Mouse (Mus musculus): ENCODE measurements around the gene Gm28374. TPM values are rescaled to one million over a fixed set of nuclear protein-coding genes. Genes with fewer than 3 reads are reported as not detected.

Gene Gm28374
- polyA plus RNA-seq, 1 experiment: 3.5 TPM

GRCm38 (mm10) chr19:6084478-6085248, 2.6 kb upstream of the Gm28374 start, which contains the start of the genes Zfpl1 and Cdca5:
Gene Zfpl1, minus strand, starts transcription at chr19:6084956.
Gene Cdca5, plus strand, starts transcription at chr19:6084983.
- H3K4me3 ChIP-seq (ENCODE audit: control insufficient read depth, low read depth, low read length): peak within 1 kb of the TSS; percentile 95
- no peaks in the 10 kb centered on the region for H3K27me3 ChIP-seq (ENCODE audit: control insufficient read depth, insufficient read depth, low read length)
- H3K36me3 ChIP-seq (ENCODE audit: control insufficient read depth, insufficient read depth, low read length): peaks cover 2% of the 10 kb centered on the region
- TF ChIP-seq POLR2A (IDR thresholded peaks at IDR 0.05; ENCODE audit: control insufficient read depth, low read depth, low read length): peak; percentile 75
- no peak for TF ChIP-seq CTCF (IDR thresholded peaks at IDR 0.05; ENCODE audit: control insufficient read depth, insufficient read depth, insufficient replicate concordance, low read depth, low read length)
- peaks cover 8% of the 10 kb centered on the region for H3K4me1 ChIP-seq (ENCODE audit: control insufficient read depth, insufficient read depth, low read length)
- H3K27ac ChIP-seq (ENCODE audit: control insufficient read depth, insufficient read depth, low read depth, low read length): peak within 1 kb of the TSS; percentile 86

- H3K4me3 ChIP-seq (ENCODE audit: control insufficient read depth, low read depth, low read length): peak within 1 kb of the TSS; percentile 88
Observed at GRCm38 (mm10) chr19:6079983-6080480, 2.0 kb downstream of the Gm28374 start, which contains the start of gene Tmem262. Gene Tmem262, plus strand, starts transcription at chr19:6080033.

DNA sequence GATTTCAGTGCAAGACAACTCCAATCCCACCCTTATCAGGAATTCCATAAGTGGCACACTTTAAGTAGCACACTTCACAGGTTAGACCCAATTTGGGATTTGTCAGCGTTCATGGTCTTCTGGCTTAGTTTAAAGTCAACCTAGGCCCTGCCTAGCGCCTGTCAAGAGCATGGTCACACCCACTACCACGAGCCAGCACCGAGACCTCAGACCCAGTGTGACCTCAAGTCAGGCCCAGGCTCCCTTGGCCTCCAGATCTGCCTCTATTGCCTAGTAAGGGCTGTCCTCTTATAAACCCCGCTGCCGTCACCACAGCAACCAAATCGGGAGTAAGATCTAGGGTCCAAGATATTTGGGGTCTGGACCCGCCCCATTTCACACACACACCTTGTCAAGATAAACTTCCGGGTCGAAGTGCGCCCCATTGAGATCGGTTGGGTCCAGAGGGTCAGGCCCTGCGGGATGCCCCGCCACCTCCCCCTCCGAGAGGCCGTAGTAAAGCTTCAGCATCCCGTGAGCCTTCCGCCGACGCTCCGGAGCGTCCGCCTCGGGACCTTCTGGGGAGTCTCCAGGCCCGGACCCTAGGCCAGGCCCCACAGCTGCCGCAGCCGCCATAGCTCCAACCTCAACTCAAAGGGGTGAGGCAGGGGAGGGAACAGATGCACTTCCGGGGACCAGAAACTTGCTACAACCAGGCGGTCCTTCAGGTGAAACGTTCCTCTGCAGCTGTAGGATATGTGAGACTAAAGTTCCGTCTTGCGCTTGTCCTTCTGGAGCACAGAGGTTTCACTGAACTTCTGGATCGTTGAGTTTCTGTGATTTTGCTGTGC, 5.3 kb downstream of the Gm28374 start, which contains the start of gene Vps51:
Gene Vps51, minus strand, starts transcription at position 668 of the 830 bp plus-strand sequence.
- peak within 1 kb of the TSS; percentile 85 for H3K4me3 ChIP-seq (ENCODE audit: control insufficient read depth, low read depth, low read length)
- peaks cover 6% of the 10 kb centered on the region for H3K4me1 ChIP-seq (ENCODE audit: control insufficient read depth, insufficient read depth, low read length)
- TF ChIP-seq POLR2A (IDR thresholded peaks at IDR 0.05; ENCODE audit: control insufficient read depth, low read depth, low read length) (peak; percentile 78), CTCF (IDR thresholded peaks at IDR 0.05; ENCODE audit: control insufficient read depth, insufficient read depth, insufficient replicate concordance, low read depth, low read length) (no peak)
- no peaks in the 10 kb centered on the region for H3K27me3 ChIP-seq (ENCODE audit: control insufficient read depth, insufficient read depth, low read length)
- H3K36me3 ChIP-seq (ENCODE audit: control insufficient read depth, insufficient read depth, low read length): peaks cover 1% of the 10 kb centered on the region
- H3K27ac ChIP-seq (ENCODE audit: control insufficient read depth, insufficient read depth, low read depth, low read length): peak within 1 kb of the TSS; percentile 80

More at GRCm38 (mm10) chr19:6079983-6080480, 2.0 kb downstream of the Gm28374 start, which contains the start of gene Tmem262:
- Histone ChIP-seq H3K27ac (ENCODE audit: control insufficient read depth, insufficient read depth, low read depth, low read length) (peak within 1 kb of the TSS; percentile 74), H3K4me1 (ENCODE audit: control insufficient read depth, insufficient read depth, low read length) (peaks cover 9% of the 10 kb centered on the region), H3K27me3 (ENCODE audit: control insufficient read depth, insufficient read depth, low read length) (no peaks in the 10 kb centered on the region), H3K36me3 (ENCODE audit: control insufficient read depth, insufficient read depth, low read length) (peaks cover 1% of the 10 kb centered on the region)
- TF ChIP-seq CTCF (IDR thresholded peaks at IDR 0.05; ENCODE audit: control insufficient read depth, insufficient read depth, insufficient replicate concordance, low read depth, low read length): no peak
- TF ChIP-seq POLR2A (IDR thresholded peaks at IDR 0.05; ENCODE audit: control insufficient read depth, low read depth, low read length): peak; percentile 22; the same call in 1 of the 2 replicates

DNA sequence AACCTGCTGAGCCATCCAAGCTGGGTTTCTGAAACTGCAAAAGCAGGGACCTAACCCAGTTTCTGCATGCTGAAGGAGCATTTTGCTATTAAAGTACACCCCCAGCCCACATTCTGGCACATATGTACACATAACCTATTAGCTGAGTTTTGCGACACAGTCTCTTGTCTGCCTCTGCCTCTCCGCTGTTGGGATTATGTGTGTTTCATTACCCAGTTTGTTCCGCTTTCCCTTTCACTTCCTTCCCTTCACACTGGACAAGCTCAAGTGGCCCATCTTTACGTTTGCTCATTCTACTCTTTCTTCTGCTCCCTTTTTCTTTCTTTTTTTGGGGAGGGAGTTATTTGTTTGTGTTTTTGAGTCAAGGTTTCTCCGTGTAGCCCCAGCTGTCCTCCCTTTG, 8.2 kb downstream of the Gm28374 start:
- peaks cover 6% of the 10 kb centered on the region for H3K4me1 ChIP-seq (ENCODE audit: control insufficient read depth, insufficient read depth, low read length)
- no peak overlapping the region for H3K27ac ChIP-seq (ENCODE audit: control insufficient read depth, insufficient read depth, low read depth, low read length)
- no peak overlapping the region for H3K4me3 ChIP-seq (ENCODE audit: control insufficient read depth, low read depth, low read length)
- no peaks in the 10 kb centered on the region for H3K27me3 ChIP-seq (ENCODE audit: control insufficient read depth, insufficient read depth, low read length)
- no peak for TF ChIP-seq POLR2A (IDR thresholded peaks at IDR 0.05; ENCODE audit: control insufficient read depth, low read depth, low read length)
- TF ChIP-seq CTCF (IDR thresholded peaks at IDR 0.05; ENCODE audit: control insufficient read depth, insufficient read depth, insufficient replicate concordance, low read depth, low read length): no peak
- H3K36me3 ChIP-seq (ENCODE audit: control insufficient read depth, insufficient read depth, low read length): no peaks in the 10 kb centered on the region; the same call in 1 of the 2 replicates

DNA sequence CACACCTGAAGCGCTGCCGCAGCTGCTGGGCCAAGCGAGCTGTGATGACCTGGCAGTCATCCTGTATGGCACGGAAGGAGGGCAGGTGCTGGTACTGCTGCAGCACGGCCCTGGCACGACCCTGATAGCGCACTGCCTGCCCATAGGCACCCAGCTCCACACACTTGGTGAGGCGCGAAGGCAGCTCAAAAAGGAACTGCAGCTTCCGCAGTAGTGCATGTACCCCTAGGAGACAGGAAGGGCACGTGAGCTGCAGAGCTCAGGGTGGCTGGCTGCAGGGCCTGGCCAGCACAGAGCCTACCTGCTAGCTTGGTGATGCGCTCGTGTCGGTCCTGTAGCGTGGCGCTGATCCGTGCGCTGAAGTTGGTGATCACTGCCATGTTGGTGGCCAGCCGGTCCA, 10.8 kb downstream of the Gm28374 start:
- Histone ChIP-seq H3K27me3 (ENCODE audit: control insufficient read depth, insufficient read depth, low read length) (no peaks in the 10 kb centered on the region), H3K36me3 (ENCODE audit: control insufficient read depth, insufficient read depth, low read length) (no peaks in the 10 kb centered on the region; the same call in 1 of the 2 replicates), H3K4me1 (ENCODE audit: control insufficient read depth, insufficient read depth, low read length) (peaks cover 21% of the 10 kb centered on the region), H3K4me3 (ENCODE audit: control insufficient read depth, low read depth, low read length) (no peak overlapping the region), H3K27ac (ENCODE audit: control insufficient read depth, insufficient read depth, low read depth, low read length) (no peak overlapping the region)
- TF ChIP-seq CTCF (IDR thresholded peaks at IDR 0.05; ENCODE audit: control insufficient read depth, insufficient read depth, insufficient replicate concordance, low read depth, low read length): no peak
- TF ChIP-seq POLR2A (IDR thresholded peaks at IDR 0.05; ENCODE audit: control insufficient read depth, low read depth, low read length): no peak

- Histone ChIP-seq H3K4me3 (ENCODE audit: control insufficient read depth, low read depth, low read length) (no peak overlapping the region; the same call in 1 of the 2 replicates), H3K36me3 (ENCODE audit: control insufficient read depth, insufficient read depth, low read length) (no peaks in the 10 kb centered on the region; the same call in 1 of the 2 replicates), H3K4me1 (ENCODE audit: control insufficient read depth, insufficient read depth, low read length) (peaks cover 19% of the 10 kb centered on the region), H3K27me3 (ENCODE audit: control insufficient read depth, insufficient read depth, low read length) (no peaks in the 10 kb centered on the region), H3K27ac (ENCODE audit: control insufficient read depth, insufficient read depth, low read depth, low read length) (no peak overlapping the region)
- TF ChIP-seq CTCF (IDR thresholded peaks at IDR 0.05; ENCODE audit: control insufficient read depth, insufficient read depth, insufficient replicate concordance, low read depth, low read length) (no peak), POLR2A (IDR thresholded peaks at IDR 0.05; ENCODE audit: control insufficient read depth, low read depth, low read length) (no peak)
Observed at GRCm38 (mm10) chr19:6070571-6071250, 11.3 kb downstream of the Gm28374 start.
